Mouse (Mus musculus) spleen, adult 2 months (tissue): ENCODE results near the gene Tmem136.

Experiments
- CTCF ChIP-seq: fragments of 200-500 bp; IDR thresholded peaks from 2 replicates; pipeline ENCODE4 v1.5.1; 2011; ENCODE audit warnings: mild to moderate bottlenecking, inconsistent platforms; ENCODE audit not compliant: insufficient read depth, insufficient read length, insufficient replicate concordance; ENCODE audit errors: extremely low read depth
- POLR2A ChIP-seq: fragments of 200-500 bp; IDR thresholded peaks from 2 replicates; pipeline ENCODE4 v1.6.1; 2011; ENCODE audit warnings: low read depth, low read length, inconsistent platforms

DNA sequence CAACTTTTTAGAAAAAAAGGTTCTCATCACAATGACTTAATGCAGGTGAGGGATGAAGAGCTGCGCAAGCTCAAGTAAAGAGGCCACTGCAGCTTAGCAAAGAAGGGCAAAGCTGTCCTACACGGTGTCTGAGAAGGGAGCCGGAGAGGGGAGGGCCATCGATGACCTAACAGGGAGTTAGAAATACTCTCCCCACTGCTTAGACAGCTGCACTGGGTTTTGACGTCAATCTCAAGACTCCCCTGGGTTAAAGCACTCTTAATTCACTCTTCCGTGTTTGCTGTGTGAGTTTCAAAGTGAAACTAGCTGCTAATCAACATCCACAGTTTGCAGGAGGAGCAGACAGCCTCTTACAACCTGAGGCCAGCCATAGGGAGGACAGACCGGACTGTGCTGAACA is 40.2 kb downstream of the Tmem136 start:
- TF ChIP-seq POLR2A: no peak
- TF ChIP-seq CTCF: no peak
